Mouse (Mus musculus) heart, postnatal 0 days (tissue): Measurements from ENCODE around the gene Nmd3.

Source experiments
- CTCF ChIP-seq: IDR thresholded peaks from 2 replicates; pipeline ENCODE4 v1.5.1; 2016; ENCODE audit warnings: antibody characterized with exemption, control low read depth, low read depth
- EP300 ChIP-seq: IDR thresholded peaks from 2 replicates; pipeline ENCODE4 v1.6.1; 2016; ENCODE audit warnings: antibody characterized with exemption, low read depth

GRCm38 (mm10) chr3:69756499-69756898 is 34.7 kb downstream of the Nmd3 start:
- TF ChIP-seq EP300: no peak
- peak; percentile 85 for TF ChIP-seq CTCF
